ENCODE assay signal across 8 mouse cellular contexts in the genomic region with DNA sequence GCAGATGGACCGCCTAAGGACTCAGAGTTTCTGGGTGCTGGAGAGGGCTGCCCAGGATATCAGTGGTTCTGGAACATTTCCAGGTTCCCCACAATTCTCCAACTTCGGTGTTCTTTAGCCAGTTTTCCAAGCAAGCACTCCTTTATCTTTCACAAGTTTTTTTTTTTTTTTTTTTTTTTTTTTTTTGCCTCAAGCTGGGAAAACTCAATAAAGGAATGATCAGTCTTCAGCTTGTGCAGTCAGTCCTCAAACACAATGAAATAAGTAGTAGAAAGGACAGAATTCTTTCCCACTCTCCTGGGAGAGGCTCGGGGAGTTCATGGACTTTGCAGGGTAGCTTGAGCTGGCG. TPM values are rescaled to one million over a fixed set of nuclear protein-coding genes. Genes with fewer than 3 reads are reported as not detected.
DNase-seq lines count a peak whose midpoint lies in the region; ATAC-seq and TF ChIP-seq lines count a peak whose summit lies in the region.

No protein-coding gene starts in this region.

- peaks cover 14% of the 10 kb centered on the region for H3K4me1 ChIP-seq in heart, embryonic 16.5 days (ENCODE audit: control insufficient read depth, insufficient read depth, low read length)
- H3K4me1 ChIP-seq in bone marrow, adult 2 months (ENCODE audit: control insufficient read depth, insufficient read depth, low read length) = no peaks in the 10 kb centered on the region
- H3K4me1 ChIP-seq in hindbrain, embryonic 11.5 days (replicated peaks; ENCODE audit: control insufficient read depth, insufficient read depth, low read length) = peaks cover 6% of the 10 kb centered on the region; the same call in 1 of the 2 replicates
- peaks cover 20% of the 10 kb centered on the region for H3K4me1 ChIP-seq in midbrain, embryonic 10.5 days

- no peak for DNase-seq in heart, postnatal 25 days (ENCODE audit: low spot score)
- DNase-seq in hindbrain, embryonic 11.5 days (ENCODE audit: low spot score) = no peak
- DNase-seq in midbrain, embryonic 10.5 days (ENCODE audit: low spot score) = no peak
- no peak for DNase-seq in ovary, postnatal 36 days (ENCODE audit: low spot score)
- no peak for DNase-seq in yolk sac, embryonic 10.5 days (ENCODE audit: low spot score)
- DNase-seq in testis, postnatal 10 days (ENCODE audit: low spot score) = no peak

- WGBS in heart, embryonic 16.5 days = 21% methylated on average over 4 of the region's 4 CpGs
- 23% methylated on average over 4 of the region's 4 CpGs for WGBS in bone marrow, adult 2 months
- WGBS in hindbrain, embryonic 11.5 days = 4% methylated on average over 4 of the region's 4 CpGs
- 8% methylated on average over 4 of the region's 4 CpGs for WGBS in midbrain, embryonic 10.5 days

- intact Hi-C loops in heart, postnatal 25 days (cut with DNase I) = no loop called here

- no peak for TF ChIP-seq POLR2A in bone marrow, adult 2 months (IDR thresholded peaks at IDR 0.05; ENCODE audit: borderline replicate concordance, control insufficient read depth, low read depth, low read length)

- H3K9ac ChIP-seq in heart, embryonic 16.5 days (ENCODE audit: low read length) = peak overlapping the region; percentile 78
- H3K9ac ChIP-seq in hindbrain, embryonic 11.5 days (ENCODE audit: low read depth, low read length) = no peak overlapping the region

- TF ChIP-seq CTCF in bone marrow, adult 2 months (IDR thresholded peaks at IDR 0.05; ENCODE audit: control insufficient read depth, insufficient read depth, low read length) = no peak

- ATAC-seq in heart, embryonic 16.5 days (replicated peaks; ENCODE audit: extremely low read depth, insufficient read depth, low FRiP score) = no peak
- ATAC-seq in hindbrain, embryonic 11.5 days (ENCODE audit: low FRiP score) = no peak

- H3K27me3 ChIP-seq in heart, embryonic 16.5 days (ENCODE audit: control insufficient read depth, insufficient read depth, low read length) = 0 out of 2 replicates have a peak, but pooled peaks cover 2% of the 10 kb centered on the region
- peaks cover 19% of the 10 kb centered on the region for H3K27me3 ChIP-seq in hindbrain, embryonic 11.5 days (ENCODE audit: control insufficient read depth, insufficient read depth, low read length)
- H3K27me3 ChIP-seq in midbrain, embryonic 10.5 days (ENCODE audit: low read depth, poor library complexity, severe bottlenecking) = peaks cover 80% of the 10 kb centered on the region

- H3K9me3 ChIP-seq in heart, embryonic 16.5 days (replicated peaks; ENCODE audit: control insufficient read depth, low read length) = peaks cover 1% of the 10 kb centered on the region; the same call in 1 of the 2 replicates
- no peaks in the 10 kb centered on the region for H3K9me3 ChIP-seq in hindbrain, embryonic 11.5 days (ENCODE audit: control insufficient read depth, low read length)
- H3K9me3 ChIP-seq in midbrain, embryonic 10.5 days (replicated peaks) = no peaks in the 10 kb centered on the region

- no peaks in the 10 kb centered on the region for H3K36me3 ChIP-seq in heart, embryonic 16.5 days (ENCODE audit: control insufficient read depth, insufficient read depth)
- H3K36me3 ChIP-seq in hindbrain, embryonic 11.5 days (ENCODE audit: control insufficient read depth, insufficient read depth, low read length) = no peaks in the 10 kb centered on the region
- no peaks in the 10 kb centered on the region for H3K36me3 ChIP-seq in midbrain, embryonic 10.5 days

- peak overlapping the region; percentile 72 for H3K4me3 ChIP-seq in heart, embryonic 16.5 days (ENCODE audit: low read length)
- H3K4me3 ChIP-seq in bone marrow, adult 2 months (replicated peaks; ENCODE audit: control insufficient read depth, low read depth, low read length) = peak overlapping the region; percentile 73
- peak overlapping the region; percentile 37 for H3K4me3 ChIP-seq in hindbrain, embryonic 11.5 days (ENCODE audit: low read depth, low read length)
- peak overlapping the region; percentile 60 for H3K4me3 ChIP-seq in midbrain, embryonic 10.5 days

- peak overlapping the region; percentile 94 for H3K4me2 ChIP-seq in heart, embryonic 16.5 days (ENCODE audit: low read depth, low read length)
- H3K4me2 ChIP-seq in hindbrain, embryonic 11.5 days (replicated peaks; ENCODE audit: low read depth, low read length) = peak overlapping the region; percentile 51

- no peak overlapping the region; the same call in 1 of the 2 replicates for H3K27ac ChIP-seq in heart, embryonic 16.5 days (ENCODE audit: low read length)
- peak overlapping the region; percentile 98 for H3K27ac ChIP-seq in bone marrow, adult 2 months (ENCODE audit: control insufficient read depth, insufficient read depth, low read depth, low read length, poor library complexity)
- H3K27ac ChIP-seq in hindbrain, embryonic 11.5 days (ENCODE audit: low read depth, low read length) = no peak overlapping the region
- H3K27ac ChIP-seq in midbrain, embryonic 10.5 days (replicated peaks) = peak overlapping the region; percentile 57

RNA-seq across cellular contexts. Expression of a gene that starts 11.3 kb away (rescaled TPM):
- polyA plus RNA-seq in heart, embryonic 16.5 days (2015; fragmentation: Nextera tagmentation; extraction: Ambion mirVana) = 13.6 and 15.3 TPM in 2 replicates
- 10 to 100 TPM; 32.8 to 36.0 TPM for total RNA-seq in heart, postnatal 25 days (2021)
- 108 and 131 TPM in 2 replicates for polyA plus RNA-seq in bone marrow, adult 2 months (2011; ENCODE audit: insufficient read depth, insufficient read length, low replicate concordance, missing spikeins)
- 33.2 and 38.7 TPM in 2 replicates for polyA plus RNA-seq in hindbrain, embryonic 11.5 days (2014; fragmentation: Nextera tagmentation; extraction: Ambion mirVana)
- polyA plus RNA-seq in midbrain, embryonic 10.5 days (2016; fragmentation: Nextera tagmentation; extraction: Ambion mirVana) = 26.1 and 26.6 TPM in 2 replicates

Comparison
In these comparisons a context has a peak if more than half of its experiments do, and no peak if none do; other contexts are left out.
1. H3K27ac ChIP-seq: peak in bone marrow, adult 2 months (single experiment) and midbrain, embryonic 10.5 days (single experiment); none in heart, embryonic 16.5 days (single experiment) and hindbrain, embryonic 11.5 days (single experiment).
2. Peak in every context shown above with its lines, with median percentiles within 50 percentile points of each other: H3K4me3 ChIP-seq.